Mouse (Mus musculus): ENCODE results near the gene Gk2.

Gene Gk2

GRCm38 (mm10) chr5:97456816-97457215, at the start of gene Gk2:
TSS of gene Gk2 (minus strand) at chr5:97457021.
- DNase-seq (ENCODE audit: low spot score), result no peak

GRCm38 (mm10) chr5:97498041-97498440, 41.2 kb upstream of the Gk2 start:
- DNase-seq (ENCODE audit: low spot score), result no peak

GRCm38 (mm10) chr5:97495488-97496092, 38.8 kb upstream of the Gk2 start:
- DNase-seq (ENCODE audit: low spot score), result no peak

- DNase-seq (ENCODE audit: low spot score), result no peak
Measured at GRCm38 (mm10) chr5:97493421-97493820, 36.6 kb upstream of the Gk2 start.

- no peak for DNase-seq (ENCODE audit: low spot score)
Measured at GRCm38 (mm10) chr5:97486141-97486540, 29.3 kb upstream of the Gk2 start.

- DNase-seq (ENCODE audit: low spot score), result no peak
Measured at GRCm38 (mm10) chr5:97479991-97480390, 23.2 kb upstream of the Gk2 start.

GRCm38 (mm10) chr5:97467246-97467645, 10.4 kb upstream of the Gk2 start:
- DNase-seq (ENCODE audit: low spot score), result no peak

- no peak for DNase-seq (ENCODE audit: low spot score)
Measured at GRCm38 (mm10) chr5:97466430-97467158, 9.8 kb upstream of the Gk2 start.

GRCm38 (mm10) chr5:97465956-97466355, 9.1 kb upstream of the Gk2 start:
- no peak for DNase-seq (ENCODE audit: low spot score)

- no peak for DNase-seq (ENCODE audit: low spot score)
Measured at GRCm38 (mm10) chr5:97462856-97463255, 6.0 kb upstream of the Gk2 start.

- DNase-seq (ENCODE audit: low spot score), result no peak
Measured at GRCm38 (mm10) chr5:97451451-97451850, 5.4 kb downstream of the Gk2 start.

- DNase-seq (ENCODE audit: low spot score), result no peak
Measured at GRCm38 (mm10) chr5:97444191-97444590, 12.6 kb downstream of the Gk2 start.

- DNase-seq (ENCODE audit: low spot score), result no peak
Measured at GRCm38 (mm10) chr5:97432512-97432911, 24.3 kb downstream of the Gk2 start.

- DNase-seq (ENCODE audit: low spot score), result no peak
Measured at GRCm38 (mm10) chr5:97429976-97430375, 26.8 kb downstream of the Gk2 start.

- DNase-seq (ENCODE audit: low spot score), result no peak
Measured at GRCm38 (mm10) chr5:97421669-97422068, 35.2 kb downstream of the Gk2 start.

- no peak for DNase-seq (ENCODE audit: low spot score)
Measured at GRCm38 (mm10) chr5:97417185-97417584, 39.6 kb downstream of the Gk2 start.

- DNase-seq (ENCODE audit: low spot score), result no peak
Measured at GRCm38 (mm10) chr5:97415837-97416236, 41.0 kb downstream of the Gk2 start.

GRCm38 (mm10) chr5:97413716-97414115, 43.1 kb downstream of the Gk2 start:
- no peak for DNase-seq (ENCODE audit: low spot score)

GRCm38 (mm10) chr5:97410190-97410589, 46.6 kb downstream of the Gk2 start:
- DNase-seq (ENCODE audit: low spot score), result no peak

GRCm38 (mm10) chr5:97409234-97409704, 47.6 kb downstream of the Gk2 start:
- DNase-seq (ENCODE audit: low spot score), result no peak
